Mouse (Mus musculus) embryo, embryonic 9.5 days (tissue): ENCODE measurements at regions not wholly inside any gene's neighbourhood (a gene's known extent, or its start where the extent isn't known, plus 50 kb on each side); places are given as distances from the start of the nearest gene placed in this dataset.
"Not testable (repeated sequence)": the region's sequence is repeated elsewhere in the genome, so short reads cannot be mapped to it uniquely, and the experiment has no call there.

ENCODE experiments used
- DNase-seq: peaks from one replicate; pipeline ENCODE4 v3.0.0-alpha.2; 2017; ENCODE audit errors: extremely low spot score

DNA sequence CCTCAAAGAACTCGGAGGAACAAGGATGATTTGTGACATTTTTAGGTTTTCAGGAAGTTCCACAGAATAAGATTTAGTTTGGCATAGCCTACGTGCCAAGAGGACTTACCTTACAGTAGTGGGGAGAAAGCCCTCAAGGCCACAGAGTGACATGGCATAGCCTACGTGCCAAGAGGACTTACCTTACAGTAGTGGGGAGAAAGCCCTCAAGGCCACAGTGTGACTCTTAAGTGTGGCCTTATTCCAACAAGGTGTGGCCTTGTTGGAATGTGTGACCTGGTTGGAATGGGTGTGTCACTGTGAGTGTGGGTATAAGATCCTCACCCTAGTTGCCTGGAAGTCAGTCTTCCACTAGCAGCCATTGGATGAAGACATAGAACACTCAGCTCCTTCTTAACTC, 206.7 kb downstream of the Diras2 start:
- not testable (repeated sequence) for DNase-seq

DNA sequence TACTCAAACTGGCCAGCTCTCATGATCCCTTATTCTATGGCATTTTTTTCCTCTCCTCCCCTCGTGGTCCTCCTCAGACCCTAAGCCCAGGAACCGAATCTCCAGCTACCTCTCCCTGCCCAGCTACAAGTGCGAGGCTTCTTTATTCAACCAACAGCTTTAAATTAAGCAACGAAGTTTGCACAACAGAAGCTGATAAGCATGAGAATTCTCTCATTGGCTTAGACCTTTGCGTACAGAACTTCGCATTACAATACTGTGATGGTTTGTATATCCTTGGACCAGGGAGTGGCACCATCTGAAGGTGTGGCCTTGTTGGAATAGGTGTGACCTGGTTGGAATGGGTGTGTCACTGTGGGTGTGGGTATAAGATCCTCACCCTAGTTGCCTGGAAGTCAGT, 205.4 kb downstream of the Diras2 start:
- DNase-seq: not testable (repeated sequence)

DNA sequence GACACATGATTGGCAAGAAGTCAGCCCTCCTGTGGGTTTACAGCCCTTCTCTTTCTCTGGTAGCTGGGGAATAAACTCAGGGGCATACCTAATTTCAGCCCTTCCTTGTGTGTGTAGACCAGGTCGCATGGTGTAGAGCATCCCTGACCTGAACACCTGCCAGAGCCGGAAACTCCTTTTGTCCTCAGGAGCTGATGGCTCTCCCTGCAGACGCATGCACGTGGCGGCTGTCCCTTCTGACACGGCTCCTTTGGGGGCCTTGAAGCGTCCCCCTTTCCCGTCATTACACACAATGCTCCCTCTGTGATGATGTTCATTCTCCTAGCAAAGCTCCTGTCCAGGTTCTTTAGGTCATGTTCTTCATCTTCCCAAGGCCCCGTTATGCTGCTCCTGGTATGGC, 203.3 kb downstream of the Diras2 start:
- no peak for DNase-seq

DNA sequence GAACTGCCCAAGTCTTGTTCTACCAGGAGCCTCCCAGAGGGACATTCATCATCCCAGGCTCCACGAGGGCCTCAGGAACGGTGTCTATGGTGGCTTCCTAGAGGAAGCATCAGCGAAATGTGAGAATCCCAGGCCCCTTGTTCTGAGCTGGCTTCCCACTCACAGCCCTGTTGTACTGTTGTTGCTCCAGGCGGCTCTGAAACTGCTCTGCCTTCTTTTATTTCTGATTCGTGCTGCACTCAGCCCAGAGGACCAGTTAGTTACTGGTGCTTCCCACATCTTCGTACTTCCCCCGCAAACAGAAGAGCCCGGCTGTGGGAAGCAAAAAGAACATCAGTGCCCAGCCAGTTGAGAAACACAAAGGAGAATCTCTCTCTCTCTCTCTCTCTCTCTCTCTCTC, 202.3 kb downstream of the Diras2 start:
- DNase-seq: no peak

DNA sequence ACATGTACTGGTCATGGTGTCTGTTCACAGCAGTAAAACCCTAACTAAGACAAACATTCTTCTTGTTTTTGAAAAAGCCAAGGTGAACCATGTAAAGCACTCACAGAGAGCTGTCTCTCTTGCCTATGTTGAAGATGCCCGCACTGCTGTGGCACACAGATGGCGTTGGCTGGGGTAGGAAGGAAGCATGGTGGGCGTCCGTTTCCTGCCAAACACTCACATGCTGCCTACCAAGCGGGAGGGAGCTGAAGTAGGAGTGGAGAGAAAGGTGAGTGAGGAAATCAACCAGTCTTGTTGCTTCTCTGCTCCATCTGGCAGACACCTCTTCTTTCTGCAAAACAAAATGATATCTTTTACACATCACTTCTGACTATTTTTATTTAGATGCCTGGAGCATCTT, 200.0 kb downstream of the Diras2 start:
- no peak for DNase-seq

DNA sequence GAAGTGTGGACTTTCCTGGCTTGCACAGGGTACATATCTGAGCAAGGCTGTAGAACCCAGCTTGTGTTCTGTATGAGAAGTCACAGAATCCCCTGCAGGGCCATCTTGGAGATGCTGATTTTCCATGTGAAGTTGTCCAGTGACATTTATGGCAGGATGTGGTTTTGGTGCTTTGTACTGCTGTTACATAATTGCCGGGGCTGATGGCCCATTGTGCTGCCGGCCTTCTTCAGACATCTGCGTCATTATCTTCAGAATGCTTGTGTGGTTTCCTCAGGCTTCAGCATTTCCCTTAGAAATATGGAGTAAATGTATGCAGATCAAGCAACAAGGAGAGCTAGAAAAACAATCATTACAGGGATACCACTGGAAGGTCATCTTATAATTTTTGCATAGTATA, 196.1 kb downstream of the Diras2 start:
- DNase-seq: no peak

DNA sequence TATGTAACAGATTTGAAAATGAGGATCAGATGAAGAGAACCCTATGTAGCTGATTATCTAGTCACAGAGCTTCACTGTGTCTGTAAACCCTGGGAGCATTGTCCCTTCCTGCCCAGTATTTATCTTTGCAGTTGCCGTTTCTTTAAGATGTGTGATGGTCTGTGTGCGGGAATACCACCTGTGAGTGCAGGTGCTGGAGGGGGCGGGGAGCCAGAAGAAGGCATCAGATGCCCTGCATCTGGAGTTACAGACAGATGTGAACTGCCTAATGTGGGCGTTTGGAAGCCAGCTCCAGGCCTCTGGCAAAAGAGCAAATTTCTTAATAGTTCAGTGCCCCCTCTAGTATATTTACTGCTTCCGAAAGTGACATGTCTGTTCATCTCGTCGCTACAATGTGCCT, 193.1 kb downstream of the Diras2 start:
- no peak for DNase-seq

DNA sequence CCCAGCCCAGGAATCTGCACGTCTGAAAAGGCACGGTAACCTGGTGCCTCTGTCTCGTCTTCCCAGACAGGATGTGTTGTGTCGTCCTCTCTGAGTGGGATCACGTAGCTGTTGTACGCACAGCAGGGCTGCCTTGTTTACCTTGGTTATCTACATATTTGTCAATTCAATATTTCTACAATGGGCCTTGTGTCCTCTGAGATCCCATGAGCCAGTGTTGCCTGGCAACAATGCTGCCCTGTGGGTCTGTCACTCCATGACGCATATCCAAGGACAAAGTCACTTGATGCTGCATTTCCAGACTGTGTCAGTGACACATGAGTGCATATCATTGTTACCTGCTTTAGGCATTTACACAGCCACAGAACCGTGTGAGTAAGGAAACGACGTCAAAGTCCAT, 191.9 kb downstream of the Diras2 start:
- no peak for DNase-seq

DNA sequence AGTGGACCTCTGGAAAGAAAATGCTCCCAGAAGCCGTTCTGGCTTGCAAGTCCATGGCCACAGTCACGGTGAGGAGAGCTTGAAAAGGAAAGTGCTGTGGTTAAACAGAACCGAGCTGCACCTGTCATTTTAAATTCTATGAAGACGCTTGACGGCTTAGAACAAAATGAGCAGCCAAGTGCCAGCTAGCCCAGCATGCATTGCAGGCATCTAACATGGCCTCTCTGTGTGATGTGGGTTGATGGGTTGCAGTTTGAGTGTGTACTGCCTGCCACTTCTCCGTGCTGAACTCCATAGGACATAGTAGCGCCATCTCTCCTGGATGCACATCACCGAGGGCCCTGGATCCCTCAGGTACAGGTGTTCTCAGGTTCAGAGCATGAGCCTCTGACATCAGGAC, 189.1 kb downstream of the Diras2 start:
- DNase-seq: no peak

DNA sequence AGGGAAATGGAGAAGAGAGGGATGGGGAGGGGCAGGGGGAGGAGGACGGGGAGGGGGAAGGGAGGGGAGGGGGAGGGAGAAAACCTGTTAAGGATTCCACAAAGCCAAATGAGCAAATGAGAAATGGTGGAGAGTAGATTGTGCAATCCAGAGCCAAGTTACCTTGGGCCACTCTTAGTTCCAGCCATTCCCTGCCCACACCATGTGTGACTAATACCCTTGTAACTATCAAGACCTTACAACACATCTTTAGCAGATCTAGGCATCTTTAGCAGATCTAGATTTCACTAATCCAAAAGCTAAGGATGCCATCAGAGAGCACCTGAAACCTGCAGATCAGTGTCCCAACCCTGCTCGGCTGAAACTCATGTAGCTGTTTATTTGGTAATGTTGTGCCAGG, 186.7 kb downstream of the Diras2 start:
- no peak for DNase-seq

DNA sequence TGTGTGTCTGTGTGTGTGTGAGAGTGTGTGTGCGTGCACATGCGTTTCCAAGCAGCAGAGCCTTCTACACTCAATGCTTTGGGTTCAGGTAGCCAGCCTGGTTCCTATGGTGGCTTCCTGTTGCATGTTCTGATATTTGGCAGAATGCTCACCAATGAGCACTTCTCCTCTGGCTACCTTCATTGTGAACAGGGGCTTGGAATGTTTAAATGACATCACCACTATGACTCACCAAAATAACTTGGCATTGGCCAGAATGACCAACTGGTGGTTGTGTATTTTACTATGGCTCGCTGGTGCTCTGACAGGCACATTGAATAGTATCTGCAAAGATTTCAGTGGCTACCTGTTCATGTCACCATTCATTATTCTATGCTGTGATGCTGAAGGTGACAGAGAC, 186.2 kb downstream of the Diras2 start:
- no peak for DNase-seq

DNA sequence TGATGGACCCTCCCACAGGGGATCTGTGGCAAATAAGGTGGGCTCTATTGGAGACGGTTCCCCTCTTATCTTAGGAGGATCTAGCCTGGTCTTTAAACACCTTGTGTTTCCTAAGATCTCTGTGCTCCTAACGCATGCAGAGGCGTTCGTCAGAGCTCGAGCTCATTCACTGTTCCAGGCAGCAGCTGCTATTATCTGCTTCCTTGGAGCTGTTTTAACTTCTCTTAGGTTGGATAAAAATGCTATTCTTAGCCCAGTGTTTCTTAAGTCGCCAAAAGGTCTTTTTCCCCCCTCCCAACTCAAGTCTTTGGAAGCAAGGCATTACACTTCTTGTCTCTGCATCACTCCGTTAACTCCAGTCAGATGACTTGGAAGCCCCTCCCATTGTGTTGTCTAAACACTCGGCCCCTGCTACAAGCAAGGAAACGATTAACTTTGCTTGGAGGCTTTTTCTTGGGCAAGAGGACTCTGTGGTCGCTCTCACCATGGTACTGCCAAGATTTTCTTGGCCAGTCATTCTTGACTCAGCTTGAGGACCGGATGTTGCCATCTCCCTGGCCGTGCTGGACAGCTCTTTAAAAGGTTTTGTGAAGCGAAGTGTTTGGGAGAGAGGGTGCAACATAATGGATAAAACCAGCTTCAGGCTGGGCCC, 185.6 kb downstream of the Diras2 start:
- DNase-seq: no peak

DNA sequence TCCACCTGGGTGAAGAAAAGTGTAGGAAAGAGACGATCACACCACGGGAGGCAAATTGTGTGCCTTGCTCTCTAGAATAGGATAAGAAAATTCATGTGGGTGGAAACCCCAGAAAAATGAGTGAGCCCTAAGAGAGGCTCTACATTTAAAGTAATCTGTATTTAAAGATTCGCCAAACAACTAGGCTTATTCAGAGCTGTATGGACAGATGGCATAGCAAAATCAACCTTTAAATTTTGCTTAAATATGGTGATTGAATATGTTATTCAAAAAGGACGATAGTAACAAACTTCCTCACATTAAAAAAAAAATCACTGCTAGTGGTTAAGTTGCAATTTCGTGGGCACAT, 185.1 kb downstream of the Diras2 start:
- no peak for DNase-seq

DNA sequence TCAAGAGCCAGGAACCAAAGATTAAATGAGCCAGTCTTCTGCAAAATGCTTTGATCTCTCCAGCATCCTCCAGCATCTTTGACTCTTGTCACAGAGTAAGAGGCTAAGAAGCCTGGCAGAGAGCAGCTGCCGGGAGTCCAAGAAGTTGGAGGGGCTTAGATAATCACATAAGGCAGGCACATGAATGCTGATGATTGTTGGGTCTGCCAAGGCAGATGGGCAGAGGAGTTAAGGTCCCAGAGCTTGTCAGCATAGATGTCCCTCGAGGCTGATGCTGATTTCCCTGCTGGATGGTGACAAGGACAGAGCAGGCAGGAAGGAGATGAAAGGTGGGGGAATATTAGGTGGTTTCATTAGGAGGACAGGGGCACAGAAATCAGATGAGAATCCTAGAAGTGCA, 183.4 kb downstream of the Diras2 start:
- no peak for DNase-seq

DNA sequence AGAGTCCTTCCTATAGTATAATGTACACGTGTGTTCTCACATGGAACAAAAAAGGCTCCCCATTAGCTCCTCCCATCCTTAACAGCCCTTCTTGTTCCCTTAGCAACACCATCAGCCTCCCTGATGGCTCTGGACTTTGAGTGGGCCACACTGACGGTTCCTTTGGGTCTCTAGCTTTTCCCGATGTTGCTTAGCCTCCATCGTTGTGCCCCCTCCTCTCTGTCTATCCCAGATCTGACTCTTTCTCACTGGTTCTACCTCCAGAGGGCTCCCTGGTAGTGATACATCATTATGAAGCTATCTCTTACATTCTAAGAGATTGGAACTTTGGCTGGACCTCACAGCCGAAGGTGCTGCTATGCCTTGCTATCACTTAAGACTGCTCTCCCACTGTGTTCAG, 181.5 kb downstream of the Diras2 start:
- no peak for DNase-seq

DNA sequence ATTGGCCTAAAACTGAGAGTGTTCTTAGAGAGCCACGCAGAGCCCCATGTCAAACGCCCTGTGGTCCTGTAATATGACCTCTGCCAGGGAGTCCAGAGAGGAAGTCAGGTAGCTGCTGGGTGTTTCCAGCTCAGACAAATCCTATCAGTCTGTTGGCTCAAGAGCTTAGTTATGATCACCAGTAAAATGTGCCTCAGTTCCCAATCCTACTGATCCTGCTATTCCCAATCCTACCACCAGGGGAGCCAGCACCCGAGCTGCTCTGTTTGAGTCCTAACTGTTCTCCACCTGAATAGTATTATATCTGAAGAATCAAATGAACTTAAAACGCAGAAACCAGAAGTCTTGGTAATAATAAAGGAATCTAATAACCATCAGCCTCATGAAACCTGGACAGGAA, 178.5 kb downstream of the Diras2 start:
- DNase-seq: peak; percentile 13

DNA sequence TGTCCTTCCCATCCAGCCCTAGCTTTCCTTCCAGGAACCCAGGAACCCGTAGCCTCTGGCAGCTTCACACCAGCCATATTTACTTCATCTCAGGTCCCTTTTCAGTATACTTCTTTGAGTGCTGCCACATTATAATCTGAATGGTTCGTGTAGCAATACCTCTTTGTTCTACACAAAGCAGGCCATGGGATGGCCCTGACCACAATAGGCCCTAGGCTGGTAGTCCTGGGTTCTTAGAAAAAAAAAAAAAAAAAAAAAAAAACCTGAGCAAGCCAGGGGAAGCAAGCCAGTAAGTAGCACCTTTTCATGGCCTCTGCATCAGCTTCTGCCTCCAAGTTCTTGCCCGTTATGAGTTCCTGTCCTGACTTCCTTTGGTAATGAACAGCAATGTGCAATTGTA, 177.6 kb downstream of the Diras2 start:
- no peak for DNase-seq

DNA sequence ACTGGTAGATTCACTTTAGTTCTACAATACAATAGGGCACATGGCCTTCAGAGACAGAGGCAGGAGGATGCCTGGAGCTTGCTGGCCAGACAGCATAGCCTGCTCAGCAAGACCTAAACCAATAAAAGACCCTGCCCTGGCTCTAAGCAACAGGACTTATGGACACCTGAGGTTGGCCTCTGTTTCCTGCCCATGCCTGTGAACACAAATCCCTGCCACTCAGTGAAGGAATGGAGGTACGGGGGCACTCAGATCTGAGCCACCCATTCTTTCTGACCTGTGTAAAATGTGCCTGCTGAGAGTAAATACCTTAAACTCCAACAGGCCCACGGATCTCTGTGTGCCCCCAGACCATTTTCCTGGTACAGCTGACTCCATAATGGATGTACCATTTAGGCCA, 177.1 kb downstream of the Diras2 start:
- DNase-seq: no peak

DNA sequence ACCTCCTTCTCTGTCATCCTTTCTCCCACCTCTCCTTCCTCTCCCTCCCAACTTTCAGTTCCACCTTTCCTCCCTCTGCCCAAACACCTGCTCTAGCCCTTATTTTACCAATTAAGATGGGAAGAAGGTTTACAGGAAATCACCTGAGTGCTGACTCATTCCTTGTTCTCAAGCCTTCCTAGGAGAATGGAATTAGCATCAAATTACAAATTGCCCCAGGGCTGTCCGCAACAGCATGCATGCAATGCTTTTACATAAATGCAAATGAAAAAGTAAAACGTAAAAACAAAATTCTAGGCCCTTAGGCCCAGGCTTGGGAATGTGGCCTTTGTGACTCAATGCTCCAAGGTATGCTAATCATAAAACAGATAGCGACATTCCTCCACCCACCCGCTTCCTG, 175.2 kb downstream of the Diras2 start:
- not testable (repeated sequence) for DNase-seq

DNA sequence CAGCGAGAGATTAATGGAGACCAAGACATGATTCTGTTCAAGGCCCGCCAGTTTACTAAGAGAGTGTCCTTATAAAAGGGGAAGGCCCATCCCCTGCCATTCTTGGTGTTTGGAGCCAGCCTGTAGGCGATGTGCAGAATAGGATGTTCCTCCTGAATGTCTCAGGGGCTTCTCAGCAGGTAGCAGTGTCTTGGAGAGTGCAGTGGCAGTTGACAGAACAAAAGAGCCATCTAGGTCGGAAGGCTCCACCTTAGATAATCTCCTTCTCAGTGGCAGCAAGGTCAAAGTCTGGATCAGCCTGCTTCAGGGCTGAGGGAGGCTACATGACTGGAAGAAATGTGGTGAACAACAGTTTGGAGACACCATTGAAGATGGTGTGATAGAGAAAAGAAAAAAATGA, 171.7 kb downstream of the Diras2 start:
- DNase-seq: not testable (repeated sequence)

DNA sequence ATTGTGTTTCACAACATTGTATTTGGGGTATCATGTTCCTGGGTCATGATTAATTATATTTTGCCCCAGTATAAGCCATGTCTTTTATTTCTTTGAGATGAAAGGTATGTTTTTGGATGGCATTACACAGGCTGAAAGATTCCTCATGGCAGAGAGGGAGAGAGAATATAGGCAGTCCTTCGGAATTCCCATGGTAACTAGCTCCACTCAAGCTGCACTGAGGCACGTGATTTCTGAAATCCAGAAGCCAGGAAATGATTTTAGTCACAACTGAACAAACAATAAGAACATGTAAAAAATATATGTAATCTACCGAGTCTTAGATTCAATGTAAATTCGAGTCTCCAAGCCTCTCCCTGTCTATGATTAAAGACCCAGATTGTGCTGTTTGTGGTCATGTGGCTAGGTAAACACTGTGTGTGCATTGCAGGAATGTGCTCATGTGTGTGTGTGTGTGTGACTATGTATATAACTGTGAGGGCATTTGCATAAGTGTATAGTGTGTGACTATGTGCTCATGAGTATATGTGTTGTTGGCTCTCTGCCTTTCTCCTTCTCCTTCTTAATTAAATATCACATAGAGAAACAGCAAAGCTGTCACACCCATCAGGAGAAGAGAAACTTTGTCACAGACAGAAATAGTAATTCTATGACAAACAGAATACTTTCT, 169.8 kb downstream of the Diras2 start:
- DNase-seq: no peak

DNA sequence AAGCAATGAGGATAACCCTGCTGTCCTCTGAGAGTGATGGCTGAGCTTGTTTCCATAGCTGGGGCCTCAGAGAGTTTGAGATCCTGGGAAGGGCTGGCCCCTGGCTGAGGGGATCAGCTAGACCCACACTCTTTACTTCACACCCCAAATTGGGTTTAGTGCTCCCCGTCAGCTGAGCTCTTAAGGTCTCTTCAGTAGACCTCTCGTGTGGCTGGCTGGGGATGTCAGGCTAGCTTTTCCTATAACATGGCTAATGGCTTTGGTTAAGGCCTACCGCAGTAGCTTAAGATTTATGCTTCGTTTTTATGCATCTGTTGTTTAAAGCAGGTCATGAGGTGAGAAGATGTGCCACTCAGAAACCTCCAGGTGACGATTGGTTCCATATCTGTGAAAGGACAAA, 168.8 kb downstream of the Diras2 start:
- DNase-seq: no peak

DNA sequence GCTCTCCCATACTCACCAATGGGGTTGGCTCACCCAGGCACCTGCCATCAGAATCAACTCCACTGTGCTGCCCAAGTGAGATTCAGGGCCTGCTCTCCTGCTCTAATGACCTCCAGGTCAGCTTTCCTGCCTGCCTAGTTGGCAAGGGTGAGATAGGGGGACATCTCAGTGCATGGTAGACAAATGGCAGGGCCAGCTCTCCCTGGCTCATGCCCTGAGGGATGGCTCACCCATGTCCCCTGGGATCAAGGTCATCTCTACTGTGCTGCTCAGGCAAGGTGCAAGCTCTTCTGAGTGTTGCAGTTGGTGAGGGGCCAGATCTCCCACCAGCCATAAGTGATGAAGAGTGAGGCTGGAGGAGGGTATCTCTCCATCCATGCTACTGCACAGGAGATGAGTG, 161.2 kb downstream of the Diras2 start:
- no peak for DNase-seq

DNA sequence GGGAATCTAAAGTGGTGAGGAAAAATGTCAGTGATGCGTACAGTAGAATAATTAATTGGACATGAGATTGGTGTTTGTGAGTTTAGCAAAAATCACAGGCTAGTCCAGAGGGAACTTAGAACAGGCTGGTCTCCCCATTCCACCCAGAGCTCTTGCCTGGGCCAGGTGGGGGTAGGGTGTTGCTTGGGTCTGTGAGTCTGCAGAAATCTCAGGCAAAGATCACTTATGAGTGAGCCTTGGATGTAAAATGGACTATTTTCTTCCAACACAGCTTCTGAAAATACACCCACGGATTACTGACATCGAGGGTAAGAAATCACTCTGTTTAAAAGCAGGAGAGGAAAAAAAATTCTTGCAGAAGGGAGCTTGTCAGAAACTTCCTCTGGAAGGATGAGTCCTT, 159.1 kb downstream of the Diras2 start:
- no peak for DNase-seq
